In genomic region chr8:62950709-62951108, GRCm38 (mm10) we compare ENCODE assay signal across 8 mouse cellular contexts. TPM values are rescaled to one million over a fixed set of nuclear protein-coding genes. Genes with fewer than 3 reads are reported as not detected.
DNase-seq lines count a peak whose midpoint lies in the region; ATAC-seq lines count a peak whose summit lies in the region.

TSS of gene Spock3 (plus strand) at chr8:62951009.

- H3K27ac ChIP-seq in liver, embryonic 11.5 days (ENCODE audit: low read depth, low read length), result no peak within 1 kb of the TSS
- peak within 1 kb of the TSS; percentile 20; the same call in 1 of the 2 replicates for H3K27ac ChIP-seq in forebrain, embryonic 16.5 days (ENCODE audit: low read length)
- peak within 1 kb of the TSS; percentile 90 for H3K27ac ChIP-seq in neural tube, embryonic 15.5 days (replicated peaks)

- H3K4me1 ChIP-seq in liver, embryonic 11.5 days (replicated peaks; ENCODE audit: control insufficient read depth, insufficient read depth, low read length), result no peaks in the 10 kb centered on the region
- peaks cover 10% of the 10 kb centered on the region for H3K4me1 ChIP-seq in forebrain, embryonic 16.5 days (replicated peaks; ENCODE audit: control insufficient read depth, insufficient read depth, low read length)
- H3K4me1 ChIP-seq in neural tube, embryonic 15.5 days, result peaks cover 8% of the 10 kb centered on the region; the same call in 1 of the 2 replicates

- H3K4me2 ChIP-seq in liver, embryonic 11.5 days, result peak within 1 kb of the TSS; percentile 74
- peak within 1 kb of the TSS; percentile 96 for H3K4me2 ChIP-seq in forebrain, embryonic 16.5 days (ENCODE audit: low read length)
- peak within 1 kb of the TSS; percentile 75 for H3K4me2 ChIP-seq in neural tube, embryonic 15.5 days

- H3K9me3 ChIP-seq in liver, embryonic 11.5 days (ENCODE audit: control insufficient read depth, low read length), result no peaks in the 10 kb centered on the region
- H3K9me3 ChIP-seq in forebrain, embryonic 16.5 days (ENCODE audit: control insufficient read depth, low read length), result no peaks in the 10 kb centered on the region
- H3K9me3 ChIP-seq in neural tube, embryonic 15.5 days (replicated peaks), result no peaks in the 10 kb centered on the region

- intact Hi-C loops in left cerebral cortex, postnatal 25 days (cut with DNase I), result no loop called here

- H3K4me3 ChIP-seq in liver, embryonic 11.5 days (ENCODE audit: low read depth, low read length), result peak within 1 kb of the TSS; percentile 44
- peak within 1 kb of the TSS; percentile 64 for H3K4me3 ChIP-seq in forebrain, embryonic 16.5 days (replicated peaks; ENCODE audit: low read length)
- peak within 1 kb of the TSS; percentile 69 for H3K4me3 ChIP-seq in neural tube, embryonic 15.5 days (replicated peaks)

- DNase-seq in liver, embryonic 11.5 days (ENCODE audit: low spot score), result no peak
- DNase-seq in liver, result no peak
- DNase-seq in left cerebral cortex, postnatal 25 days (ENCODE audit: low spot score in 2 of 2), result no peak
- DNase-seq in thymus, postnatal 0 days (ENCODE audit: low spot score), result no peak
- DNase-seq in cerebellum, postnatal 14 days, result no peak

- ATAC-seq in liver, embryonic 11.5 days (replicated peaks; ENCODE audit: low FRiP score), result no peak
- ATAC-seq in forebrain, embryonic 16.5 days, result no peak
- ATAC-seq in neural tube, embryonic 15.5 days (ENCODE audit: low FRiP score), result no peak
- no peak for ATAC-seq in CD4-positive, CD25-positive, alpha-beta regulatory T cell, adult 4 months

- peaks cover 11% of the 10 kb centered on the region for H3K27me3 ChIP-seq in liver, embryonic 11.5 days (replicated peaks; ENCODE audit: control insufficient read depth, insufficient read depth, low read length)
- H3K27me3 ChIP-seq in forebrain, embryonic 16.5 days (replicated peaks; ENCODE audit: control insufficient read depth, insufficient read depth, low read length), result peaks cover 4% of the 10 kb centered on the region; the same call in 1 of the 2 replicates
- no peaks in the 10 kb centered on the region for H3K27me3 ChIP-seq in neural tube, embryonic 15.5 days (replicated peaks)

- H3K36me3 ChIP-seq in liver, embryonic 11.5 days (ENCODE audit: control insufficient read depth, insufficient read depth, low read length), result no peaks in the 10 kb centered on the region
- H3K36me3 ChIP-seq in forebrain, embryonic 16.5 days (ENCODE audit: control insufficient read depth, insufficient read depth), result no peaks in the 10 kb centered on the region
- no peaks in the 10 kb centered on the region for H3K36me3 ChIP-seq in neural tube, embryonic 15.5 days

- 37% methylated on average over 2 of the region's 2 CpGs for WGBS in liver, embryonic 11.5 days
- WGBS in forebrain, embryonic 16.5 days, result 26% methylated on average over 2 of the region's 2 CpGs
- 37% methylated on average over 2 of the region's 2 CpGs for WGBS in neural tube, embryonic 15.5 days

- no peak within 1 kb of the TSS for H3K9ac ChIP-seq in liver, embryonic 11.5 days (ENCODE audit: low read depth, low read length)
- peak within 1 kb of the TSS; percentile 71 for H3K9ac ChIP-seq in forebrain, embryonic 16.5 days (replicated peaks; ENCODE audit: low read depth, low read length)
- peak within 1 kb of the TSS; percentile 86 for H3K9ac ChIP-seq in neural tube, embryonic 15.5 days (replicated peaks)

RNA-seq across cellular contexts. Expression of gene Spock3, which starts in this region (rescaled TPM):
- polyA plus RNA-seq in liver, embryonic 11.5 days (2014; fragmentation: Nextera tagmentation; extraction: Ambion mirVana), result 1.4 and 1.6 TPM in 2 replicates
- polyA plus RNA-seq in forebrain, embryonic 16.5 days (2015; fragmentation: Nextera tagmentation; extraction: Ambion mirVana), result 19.2 and 29.9 TPM in 2 replicates
- total RNA-seq in left cerebral cortex, postnatal 25 days (2021), result 10 to 100 TPM; 70.9 to 87.9 TPM
- 115 and 133 TPM in 2 replicates for polyA plus RNA-seq in neural tube, embryonic 15.5 days (2015; fragmentation: Nextera tagmentation; extraction: Ambion mirVana)
- polyA plus RNA-seq in CD4-positive, CD25-positive, alpha-beta regulatory T cell, adult 4 months (2017; shearing (Covaris generic)), result not detected
- polyA plus RNA-seq in thymus, postnatal 0 days (2015; fragmentation: Nextera tagmentation; extraction: Ambion mirVana), result 3.5 TPM in 2 replicates
